Mouse (Mus musculus) ovary, postnatal 14 days (tissue): ENCODE measurements around the gene Banf1.
"Not testable (repeated sequence)": the region's sequence is repeated elsewhere in the genome, so short reads cannot be mapped to it uniquely, and the experiment has no call there.

Experiments
- DNase-seq: peaks from one replicate; pipeline ENCODE4 v3.0.0; 2022; ENCODE audit warnings: low spot score

Gene Banf1

DNA sequence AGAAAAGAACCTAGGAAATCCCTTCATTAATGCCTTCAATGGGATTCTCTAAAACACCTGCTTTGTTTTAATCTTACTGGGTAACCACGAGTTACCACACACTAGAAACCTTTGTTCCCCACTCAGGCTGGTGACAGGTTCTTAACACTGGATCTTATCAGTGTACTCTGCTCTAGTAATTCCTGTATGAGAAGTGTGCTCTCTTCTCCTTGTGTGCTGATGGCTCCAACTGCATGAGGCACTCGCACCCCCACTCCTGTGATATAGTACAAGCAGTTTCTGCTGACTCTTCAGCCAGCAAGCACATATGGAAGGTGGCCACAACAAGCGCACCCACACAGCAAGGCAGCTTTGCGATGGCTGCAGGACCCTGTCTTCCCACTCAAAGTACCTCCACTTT, 7.2 kb upstream of the Banf1 start:
- DNase-seq: no peak

DNA sequence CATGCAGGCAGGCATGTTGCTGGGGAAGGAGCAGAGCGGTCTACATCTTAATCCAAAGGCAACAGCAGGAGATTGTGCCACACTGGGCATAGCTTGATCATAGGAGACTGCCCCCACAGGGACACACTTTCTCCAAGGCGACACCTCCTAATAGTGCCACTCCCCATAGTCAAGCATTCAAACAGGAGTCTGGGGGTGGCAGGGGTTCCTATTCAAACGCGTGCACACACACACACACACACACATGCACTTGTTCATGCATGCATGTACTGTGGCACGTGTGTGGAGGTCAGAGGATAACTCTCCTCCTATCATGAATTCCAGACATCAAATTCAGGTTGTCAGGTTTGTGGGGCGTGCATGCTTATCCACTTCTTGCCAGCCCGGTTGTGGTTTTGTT, 5.8 kb upstream of the Banf1 start:
- no peak for DNase-seq

DNA sequence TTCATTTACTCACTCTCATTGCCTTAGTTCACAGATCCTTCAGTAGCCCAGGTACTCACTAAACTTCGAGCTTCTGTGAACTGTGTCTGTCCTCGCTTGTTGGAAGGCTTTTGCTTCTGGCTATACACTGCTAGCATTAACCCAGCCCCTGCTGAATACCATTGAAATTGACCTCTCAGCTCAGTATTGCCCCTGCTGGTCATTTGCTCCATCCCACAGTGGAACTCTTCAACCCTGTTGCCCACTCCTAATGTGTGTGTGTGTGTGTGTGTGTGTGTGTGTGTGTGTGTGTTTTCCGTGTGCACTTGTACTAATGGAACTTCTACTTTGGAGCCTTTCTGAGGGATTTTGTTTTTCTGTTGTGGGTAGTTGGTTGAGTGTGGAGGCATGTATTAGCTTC, 4.0 kb upstream of the Banf1 start:
- DNase-seq: no peak

DNA sequence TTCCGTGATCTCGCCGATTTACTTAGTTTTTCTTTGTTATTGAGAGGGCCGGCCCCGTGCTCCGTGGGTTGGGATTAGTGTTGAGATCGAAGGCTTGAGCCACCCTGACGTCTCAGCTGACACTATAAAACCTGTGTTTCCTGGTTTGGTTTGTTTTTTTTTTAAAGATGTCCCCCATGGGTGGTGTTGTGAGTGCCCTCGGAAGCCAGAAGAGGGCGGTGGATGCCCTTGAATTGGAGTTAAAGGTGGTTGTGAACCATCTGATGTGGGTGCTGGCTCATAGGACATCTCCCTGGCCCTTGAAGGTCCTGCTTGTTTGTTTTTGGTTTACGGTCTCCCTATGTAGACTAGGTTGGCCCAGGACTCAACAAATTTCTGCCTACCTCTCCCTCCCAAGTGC, 487 bp upstream of the Banf1 start:
- DNase-seq: no peak

DNA sequence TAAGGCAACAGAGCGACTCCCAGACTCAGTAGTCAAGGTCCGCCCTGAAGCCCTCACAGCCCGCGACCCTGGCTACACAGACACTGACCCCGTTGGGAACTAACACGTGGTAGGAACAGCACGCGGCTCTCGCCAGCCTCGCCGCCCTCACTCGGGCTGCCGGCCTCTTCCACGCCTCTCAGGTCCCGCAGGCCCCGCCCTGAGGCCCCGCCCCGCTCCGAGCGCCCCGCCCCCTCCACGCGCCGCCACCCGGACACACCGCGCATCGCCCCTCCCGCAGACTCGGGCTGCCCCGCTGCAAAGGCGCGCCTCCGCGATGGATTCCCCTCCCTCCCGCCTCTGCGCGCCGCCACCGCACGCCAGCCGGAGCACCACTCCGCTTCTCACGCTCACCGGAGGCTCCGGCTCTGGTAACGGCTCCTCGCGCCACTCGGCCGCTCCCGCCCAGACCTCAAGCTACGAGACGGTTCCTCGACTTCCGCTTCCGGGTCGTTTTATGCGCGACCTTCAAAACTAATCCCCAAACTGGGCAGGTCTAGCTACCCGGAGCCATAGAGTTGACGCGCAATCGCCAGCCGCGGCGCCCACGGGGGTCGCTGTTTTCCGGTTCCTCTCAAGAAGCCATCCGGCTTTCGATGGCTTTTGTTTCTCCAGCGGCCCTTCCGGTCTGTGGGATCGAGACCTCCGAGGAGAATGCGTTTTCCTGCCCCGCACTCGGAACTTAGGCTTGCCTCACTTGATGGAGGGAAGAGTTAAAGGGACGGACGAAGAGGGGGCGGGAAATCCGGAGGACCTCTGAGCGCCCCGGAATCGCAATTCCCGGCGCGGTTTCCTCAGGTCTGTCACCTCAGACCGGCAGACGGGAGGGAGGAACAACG, 554 bp downstream of the Banf1 start, which contains the start of gene Eif1ad:
Gene Eif1ad (plus strand): TSS at position 567 of the 878 bp plus-strand sequence.
- DNase-seq: peak; percentile 92

- no peak for DNase-seq
Observed at GRCm38 (mm10) chr19:5365751-5366150, 1.2 kb downstream of the Banf1 start.

GRCm38 (mm10) chr19:5364124-5364523, 2.8 kb downstream of the Banf1 start:
- no peak for DNase-seq

DNA sequence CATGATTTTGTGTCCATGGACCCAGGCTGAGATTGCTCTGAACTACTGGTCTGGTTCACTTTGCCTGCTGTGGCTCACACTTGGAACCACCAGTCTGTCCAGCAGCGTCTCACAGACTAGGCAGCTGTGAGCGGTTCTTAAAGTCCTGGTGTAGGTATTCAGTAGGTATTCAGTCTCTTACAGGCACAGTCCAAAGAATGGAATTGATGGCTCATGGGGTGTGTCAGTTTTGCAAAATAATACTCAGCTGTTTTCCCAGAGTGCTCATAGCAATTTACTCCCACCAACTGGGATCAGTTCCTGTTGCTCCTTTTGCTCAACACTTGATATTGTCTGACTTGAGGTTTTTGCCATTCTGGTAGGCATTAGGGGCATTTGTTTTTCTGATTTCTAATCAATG, 4.8 kb downstream of the Banf1 start:
- DNase-seq: no peak

- DNase-seq: no peak
Observed at GRCm38 (mm10) chr19:5356080-5356479, 10.9 kb downstream of the Banf1 start.

GRCm38 (mm10) chr19:5353609-5354008, 13.4 kb downstream of the Banf1 start:
- no peak for DNase-seq

DNA sequence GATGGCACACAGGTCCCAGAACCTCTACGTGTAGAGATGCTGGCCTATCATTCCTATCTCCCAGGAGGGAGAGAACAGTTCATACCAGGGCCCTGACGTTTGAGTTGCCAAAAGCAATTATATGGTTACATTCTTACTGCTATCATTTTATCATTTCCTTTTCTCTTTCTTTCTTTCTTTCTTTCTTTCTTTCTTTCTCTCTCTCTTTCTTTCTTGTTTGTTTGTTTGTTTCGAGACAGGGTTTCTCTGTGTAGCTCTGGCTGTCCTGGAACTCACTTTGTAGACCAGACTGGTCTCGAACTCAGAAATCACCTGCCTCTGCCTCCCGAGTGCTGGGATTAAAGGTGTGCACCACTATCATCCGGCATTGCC, 17.5 kb downstream of the Banf1 start, which contains the start of gene Cst6:
Gene Cst6 (minus strand): TSS at position 73 of the 372 bp plus-strand sequence.
- not testable (repeated sequence) for DNase-seq

DNA sequence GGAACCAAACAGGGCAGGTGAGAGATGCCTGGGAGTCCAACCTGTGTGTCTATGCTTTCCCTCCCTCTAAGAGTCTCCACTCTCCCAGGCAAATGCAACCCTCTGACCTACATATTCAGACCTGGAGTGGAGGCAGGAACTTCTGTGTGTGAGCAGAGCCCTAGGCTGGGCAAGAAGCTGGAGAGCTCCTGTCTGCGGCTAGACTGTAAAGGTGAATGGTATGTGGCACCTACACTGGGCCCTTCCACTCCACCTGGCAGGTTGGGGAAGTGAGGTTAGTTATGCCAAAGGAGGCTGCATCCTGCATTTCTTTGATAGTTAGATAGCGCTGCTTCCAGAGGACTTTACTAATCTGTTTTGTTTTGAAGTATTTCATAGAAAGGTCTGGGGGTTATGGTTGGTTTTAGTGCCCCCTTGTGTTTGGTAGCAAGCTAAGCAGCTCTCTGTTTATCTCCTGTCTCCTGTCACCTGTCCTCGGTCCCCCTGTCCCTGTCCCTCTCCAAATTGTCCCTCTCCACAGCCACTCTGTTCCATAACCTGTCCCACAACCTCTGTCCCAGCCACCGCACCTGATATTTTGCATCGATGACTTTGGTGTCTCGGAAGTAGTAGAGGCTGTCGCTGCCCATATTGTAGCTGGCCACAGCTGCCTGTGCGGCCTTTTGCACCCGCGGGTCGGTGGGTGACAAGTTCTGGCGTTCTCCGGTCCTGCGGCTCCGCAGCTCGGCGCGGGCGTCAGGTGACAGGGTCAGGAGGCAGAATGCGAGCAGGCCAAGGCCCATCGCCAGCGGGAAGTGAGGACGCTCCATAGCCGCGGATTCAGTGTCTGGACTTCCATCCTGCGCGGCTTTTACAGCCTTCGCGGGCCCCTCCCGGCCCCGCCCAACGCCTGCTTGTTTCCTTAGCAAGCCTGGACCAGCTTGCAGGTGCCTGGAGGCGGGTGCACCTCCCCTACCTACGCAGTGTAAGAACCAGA, 18.2 kb downstream of the Banf1 start:
- peak; percentile 9 for DNase-seq

- no peak for DNase-seq
Observed at GRCm38 (mm10) chr19:5348064-5348463, 18.9 kb downstream of the Banf1 start.

DNA sequence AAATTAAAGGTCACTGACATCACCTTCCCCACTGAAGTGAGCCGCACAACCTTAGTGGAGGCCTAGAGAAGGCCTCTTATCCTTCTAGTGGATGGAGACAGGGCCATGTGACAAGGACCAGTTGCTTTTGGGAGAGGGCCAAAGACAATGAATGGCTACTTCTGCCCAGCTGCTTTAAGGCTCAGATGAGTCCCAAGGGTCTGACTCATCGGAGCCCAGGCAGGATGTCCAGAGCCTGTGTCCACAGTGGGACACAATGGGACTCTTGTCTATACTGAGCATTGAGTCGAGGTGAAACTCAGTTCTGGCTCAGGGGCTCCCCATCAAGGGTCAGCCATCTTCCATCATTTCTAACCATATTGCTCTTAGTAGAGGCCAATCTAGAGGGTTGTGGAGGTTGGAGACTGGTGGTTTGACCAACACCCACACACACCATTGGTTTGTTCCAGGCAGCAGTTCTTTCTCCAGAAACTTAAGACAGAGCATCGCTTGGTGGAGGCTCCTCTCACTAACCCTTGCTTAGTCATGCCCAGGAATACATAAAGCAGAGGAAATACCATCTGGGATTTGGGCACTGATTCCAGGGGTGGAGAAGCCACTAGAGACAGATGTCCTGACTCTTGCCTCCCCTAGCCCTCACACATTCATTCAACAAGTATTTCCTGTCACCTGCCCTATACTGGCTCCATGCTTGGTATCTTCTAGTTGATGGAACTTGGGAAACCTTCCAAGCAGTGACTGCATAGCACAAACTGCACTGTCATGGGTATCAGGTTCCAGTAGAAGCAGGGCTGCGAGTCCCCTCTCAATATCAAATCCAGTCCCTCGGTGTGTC, 21.5 kb downstream of the Banf1 start:
- no peak for DNase-seq

GRCm38 (mm10) chr19:5341360-5341759, 25.6 kb downstream of the Banf1 start:
- DNase-seq: no peak

DNA sequence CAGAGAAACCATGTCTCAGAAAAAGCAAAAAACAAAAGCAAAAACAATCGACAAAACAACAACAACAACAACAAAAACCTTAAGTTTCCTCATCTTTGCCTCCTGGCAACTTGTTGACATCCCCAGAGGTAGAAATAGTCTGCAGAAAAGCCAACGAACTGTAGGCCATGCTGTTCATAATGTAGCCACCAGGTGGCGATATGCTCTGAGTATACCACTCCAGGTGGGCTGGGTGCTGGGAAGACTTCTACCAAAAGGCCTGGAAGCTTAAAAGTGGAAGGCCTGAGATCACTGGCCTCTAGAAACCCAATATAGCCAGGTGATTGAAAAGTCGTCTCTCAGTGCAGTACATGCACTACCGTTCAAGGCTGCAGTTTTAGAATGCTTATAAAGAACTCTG, 29.0 kb downstream of the Banf1 start:
- DNase-seq: peak; percentile 73

- DNase-seq: no peak
Observed at GRCm38 (mm10) chr19:5335441-5335840, 31.5 kb downstream of the Banf1 start, which contains the start of gene Catsper1. Gene Catsper1, plus strand, starts transcription at chr19:5335741.

- no peak for DNase-seq
Observed at GRCm38 (mm10) chr19:5334741-5335140, 32.2 kb downstream of the Banf1 start.

GRCm38 (mm10) chr19:5327970-5328369, 39.0 kb downstream of the Banf1 start:
- no peak for DNase-seq

DNA sequence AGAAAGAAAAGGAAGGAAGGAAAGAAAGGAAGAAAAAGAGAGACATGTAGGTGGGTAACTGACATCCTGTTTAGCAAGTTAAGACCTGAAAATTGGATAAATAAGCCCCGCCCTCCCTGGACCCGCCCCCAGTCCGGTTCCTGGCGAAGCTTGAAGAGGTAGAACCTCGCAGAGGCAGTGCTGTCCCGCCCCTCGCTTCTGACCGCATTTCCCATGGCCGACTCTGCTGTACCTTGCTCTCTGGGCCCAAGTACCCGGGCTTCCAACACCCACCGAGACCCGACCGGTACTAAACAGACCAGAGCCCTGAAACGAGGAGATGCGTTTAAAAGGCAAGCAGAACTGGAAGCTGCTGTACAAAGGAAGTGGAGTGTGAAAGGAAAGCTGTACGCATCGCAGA, 43.2 kb downstream of the Banf1 start:
- DNase-seq: no peak
